Mouse (Mus musculus): ENCODE measurements around the gene A630023A22Rik.

DNA sequence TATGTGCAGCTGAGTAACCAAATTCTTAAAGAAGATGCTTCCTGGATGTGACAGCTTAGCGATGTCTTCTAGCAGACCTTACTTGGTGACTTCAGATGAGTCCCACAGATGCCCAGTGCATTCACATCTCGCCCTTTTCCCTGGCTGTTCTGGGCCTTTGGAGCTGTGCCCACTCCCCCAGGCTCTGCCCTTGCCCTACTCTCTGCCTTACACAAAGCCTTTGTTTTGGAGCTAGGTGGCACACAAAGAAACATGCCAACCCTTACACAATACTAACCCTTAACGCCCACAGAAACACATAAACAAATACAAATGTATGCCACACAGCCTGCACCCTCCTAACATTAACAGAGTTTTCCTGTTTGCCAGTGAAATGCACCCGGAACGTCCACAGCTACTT lies 6.4 kb downstream of the A630023A22Rik start:
- TF ChIP-seq CTCF (IDR thresholded peaks at IDR 0.05; ENCODE audit: extremely low read depth, insufficient read depth, low read length) (no peak), POLR2A (IDR thresholded peaks at IDR 0.05; ENCODE audit: extremely low read depth, insufficient read depth, low read length) (no peak)
